Mouse (Mus musculus): ENCODE results near the gene Efhd1. TPM values are rescaled to one million over a fixed set of nuclear protein-coding genes. Genes with fewer than 3 reads are reported as not detected.

The Efhd1 gene
- total RNA-seq, 2 experiments from 2014 or later: not detected

DNA sequence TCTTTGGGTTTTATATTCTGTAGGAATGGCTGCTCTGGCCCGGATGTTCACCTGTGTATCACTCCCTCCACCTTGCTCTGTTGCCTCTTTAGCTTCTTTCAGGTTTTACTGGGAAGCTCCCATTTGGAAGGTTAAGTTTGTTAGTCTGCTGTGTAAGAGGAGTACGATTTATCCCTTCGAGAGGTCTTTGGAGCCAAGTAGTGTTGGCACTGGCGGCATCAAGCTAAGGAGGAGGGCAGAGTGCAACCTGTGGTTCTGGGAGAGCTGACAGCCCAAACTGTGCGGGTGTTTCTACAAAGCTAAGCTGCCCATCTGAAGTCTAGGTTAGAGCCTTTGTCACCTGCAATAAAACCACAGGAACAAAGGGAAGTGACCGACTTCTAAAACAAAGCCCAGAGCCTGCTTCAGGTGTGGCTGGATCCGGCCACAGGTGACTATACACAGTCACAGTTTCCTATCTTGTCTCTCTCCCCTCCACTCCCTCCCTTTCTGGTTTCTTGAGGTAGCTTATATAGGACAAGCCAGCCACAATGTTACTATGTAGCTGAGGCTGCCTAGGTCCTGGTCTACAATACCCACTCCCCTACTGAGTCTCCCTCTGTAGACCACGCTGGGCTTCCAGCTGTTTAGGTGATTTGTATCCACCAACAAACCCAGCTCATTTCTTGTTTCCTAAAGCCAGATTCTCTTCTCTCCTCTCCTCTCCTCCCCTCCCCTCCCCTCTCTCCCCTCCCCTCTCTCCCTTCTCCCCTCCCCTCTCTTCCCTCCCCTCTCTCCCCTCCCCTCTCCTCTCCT, 2.3 kb downstream of the Efhd1 start:
- no peak for ATAC-seq (replicated peaks; ENCODE audit: poor library complexity)

DNA sequence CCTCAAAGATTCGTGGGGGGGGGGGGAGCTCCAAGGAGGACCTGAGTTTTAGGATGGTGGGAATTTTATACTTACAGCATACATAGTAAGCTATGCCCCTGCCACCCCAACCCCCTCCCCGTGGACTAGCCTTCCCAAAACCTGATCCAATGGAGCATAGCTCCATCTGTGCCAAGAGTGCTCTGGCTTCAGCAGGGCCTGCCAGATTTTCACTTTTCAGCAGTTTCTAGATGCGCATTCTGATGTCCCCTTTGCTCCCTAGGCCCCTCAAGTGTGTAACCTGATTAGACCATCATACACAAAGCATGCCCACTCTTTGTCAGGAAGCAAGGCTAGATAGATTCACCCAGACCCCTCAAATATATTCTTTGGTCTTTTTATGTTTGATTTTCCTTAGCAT, 6.0 kb downstream of the Efhd1 start:
- ATAC-seq (replicated peaks; ENCODE audit: poor library complexity): no peak

DNA sequence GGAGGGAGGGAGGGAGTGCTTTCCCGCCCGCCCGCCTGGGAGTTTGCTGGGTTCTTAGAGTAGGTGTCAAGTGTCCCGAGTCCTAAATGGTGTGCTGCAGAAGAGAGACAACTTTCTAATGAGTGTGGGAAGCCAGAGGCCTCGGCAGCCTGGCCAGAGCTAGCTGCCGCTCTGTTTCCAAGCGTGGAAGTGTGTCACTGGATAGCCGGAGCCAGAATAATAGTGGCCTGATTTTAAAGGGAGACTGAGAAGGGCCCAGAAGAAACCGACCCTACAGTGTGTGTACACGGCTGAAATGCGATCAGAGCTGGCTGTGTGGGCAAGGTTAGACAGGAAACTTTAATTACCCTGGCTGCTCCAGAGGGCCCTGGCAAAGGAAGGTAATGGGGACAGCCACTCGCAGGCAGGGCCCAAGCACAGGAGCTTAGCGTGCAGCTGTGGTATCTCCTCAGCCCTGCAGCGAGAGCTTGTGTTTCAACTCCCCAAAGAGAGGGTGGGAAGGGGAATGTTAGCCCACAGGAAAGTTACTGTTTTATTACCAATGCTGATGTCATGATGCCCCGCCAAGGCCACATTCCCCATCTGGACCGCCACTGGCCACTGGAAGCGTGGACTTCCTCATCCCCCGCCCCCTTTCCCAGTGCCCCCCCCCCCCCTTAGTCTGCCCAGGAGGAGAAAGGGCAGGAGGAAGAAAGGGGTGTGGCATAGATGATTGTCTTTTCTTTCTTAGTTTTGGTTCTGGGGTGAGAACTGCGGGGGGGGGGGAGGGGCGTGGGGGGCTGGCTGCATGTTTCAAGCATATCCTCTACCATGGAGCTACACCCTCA, 6.7 kb downstream of the Efhd1 start:
- no peak for ATAC-seq (replicated peaks; ENCODE audit: poor library complexity)

DNA sequence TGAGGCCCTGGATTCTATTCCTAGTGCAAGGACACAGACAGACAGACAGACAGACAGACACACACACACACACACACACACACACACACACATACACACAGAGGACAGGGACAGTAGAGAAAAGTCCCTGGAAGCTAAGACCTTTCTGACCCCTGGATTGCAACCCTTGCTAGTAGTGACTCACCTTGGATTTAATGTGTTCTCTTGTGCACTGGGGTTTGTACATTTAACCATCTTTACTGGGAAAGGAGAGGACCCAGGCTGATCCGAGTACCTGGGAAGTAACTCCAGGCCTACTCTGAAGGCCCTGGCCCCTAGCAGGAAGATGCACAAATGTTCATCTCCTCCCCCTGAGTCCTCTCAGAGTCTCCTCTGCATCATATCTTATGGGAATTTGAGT, 7.4 kb downstream of the Efhd1 start:
- ATAC-seq (replicated peaks; ENCODE audit: poor library complexity): no peak

DNA sequence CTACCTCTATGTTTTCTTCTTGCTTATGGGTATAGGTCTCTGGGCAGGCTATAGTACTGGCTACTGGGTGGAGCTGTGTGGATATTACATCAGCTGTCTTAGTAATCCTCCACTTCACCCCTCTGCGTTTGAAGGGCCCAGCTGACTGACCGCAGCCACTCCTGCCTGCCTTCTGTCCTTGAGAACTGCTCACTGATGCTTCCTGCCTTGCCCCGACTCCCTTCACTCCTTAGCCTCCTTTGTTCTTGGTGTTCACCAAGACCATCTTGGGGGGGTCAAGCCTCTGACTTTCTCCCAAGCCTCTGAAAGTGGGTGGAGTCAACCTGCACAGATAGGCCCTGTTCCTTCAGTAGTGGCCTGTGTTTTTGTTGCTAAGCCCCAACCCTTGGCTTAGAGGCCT, 8.3 kb downstream of the Efhd1 start:
- ATAC-seq (replicated peaks; ENCODE audit: poor library complexity): no peak

- no peak for ATAC-seq (replicated peaks; ENCODE audit: poor library complexity)
These were observed 9.4 kb downstream of the Efhd1 start for GRCm38 (mm10) chr1:87273514-87273942.

GRCm38 (mm10) chr1:87274134-87274533, 10.0 kb downstream of the Efhd1 start:
- no peak for ATAC-seq (replicated peaks; ENCODE audit: poor library complexity)

DNA sequence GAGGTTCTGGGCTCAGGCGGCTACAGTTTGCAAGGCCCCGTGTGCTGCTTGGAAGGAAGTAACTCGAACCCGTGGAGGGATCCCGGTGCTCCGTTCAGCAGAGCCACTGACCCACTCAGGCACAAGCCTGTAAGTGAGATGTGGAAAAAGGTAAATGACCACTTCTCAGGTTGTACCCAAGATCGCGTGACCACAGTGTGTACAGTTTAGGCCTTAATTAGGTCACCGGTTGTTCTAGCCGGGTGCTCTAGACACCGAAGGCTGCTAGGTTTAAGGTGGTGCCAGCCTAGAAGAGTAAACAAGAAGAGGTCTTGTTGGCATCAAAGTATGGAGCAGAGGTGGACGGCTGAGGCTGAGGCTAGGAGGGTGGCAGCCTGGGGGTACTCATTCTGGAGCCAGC, 11.0 kb downstream of the Efhd1 start:
- ATAC-seq (replicated peaks; ENCODE audit: poor library complexity): no peak

GRCm38 (mm10) chr1:87276056-87276455, 11.9 kb downstream of the Efhd1 start:
- no peak for ATAC-seq (replicated peaks; ENCODE audit: poor library complexity)

DNA sequence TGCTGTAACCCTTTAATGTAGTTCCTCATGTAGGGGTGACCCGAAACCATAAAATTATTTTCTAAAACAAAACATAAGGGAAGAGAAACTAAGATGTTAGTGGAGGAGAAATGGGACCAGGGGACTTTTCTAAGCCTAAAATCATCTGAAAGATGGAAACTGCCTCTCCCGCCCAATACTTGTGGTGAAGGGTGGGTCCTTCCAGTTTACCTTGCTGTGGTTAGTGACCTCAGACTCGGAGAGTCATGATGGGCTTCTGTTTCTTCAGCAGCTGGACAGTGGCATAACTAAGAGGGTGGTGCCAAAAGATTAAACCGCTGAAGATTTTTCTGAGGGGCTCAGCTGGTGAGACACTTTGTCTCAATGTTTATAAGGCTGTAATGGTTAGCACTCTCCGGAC, 16.1 kb downstream of the Efhd1 start:
- peak; percentile 24; the same call in 1 of the 2 replicates for ATAC-seq (replicated peaks; ENCODE audit: poor library complexity)

DNA sequence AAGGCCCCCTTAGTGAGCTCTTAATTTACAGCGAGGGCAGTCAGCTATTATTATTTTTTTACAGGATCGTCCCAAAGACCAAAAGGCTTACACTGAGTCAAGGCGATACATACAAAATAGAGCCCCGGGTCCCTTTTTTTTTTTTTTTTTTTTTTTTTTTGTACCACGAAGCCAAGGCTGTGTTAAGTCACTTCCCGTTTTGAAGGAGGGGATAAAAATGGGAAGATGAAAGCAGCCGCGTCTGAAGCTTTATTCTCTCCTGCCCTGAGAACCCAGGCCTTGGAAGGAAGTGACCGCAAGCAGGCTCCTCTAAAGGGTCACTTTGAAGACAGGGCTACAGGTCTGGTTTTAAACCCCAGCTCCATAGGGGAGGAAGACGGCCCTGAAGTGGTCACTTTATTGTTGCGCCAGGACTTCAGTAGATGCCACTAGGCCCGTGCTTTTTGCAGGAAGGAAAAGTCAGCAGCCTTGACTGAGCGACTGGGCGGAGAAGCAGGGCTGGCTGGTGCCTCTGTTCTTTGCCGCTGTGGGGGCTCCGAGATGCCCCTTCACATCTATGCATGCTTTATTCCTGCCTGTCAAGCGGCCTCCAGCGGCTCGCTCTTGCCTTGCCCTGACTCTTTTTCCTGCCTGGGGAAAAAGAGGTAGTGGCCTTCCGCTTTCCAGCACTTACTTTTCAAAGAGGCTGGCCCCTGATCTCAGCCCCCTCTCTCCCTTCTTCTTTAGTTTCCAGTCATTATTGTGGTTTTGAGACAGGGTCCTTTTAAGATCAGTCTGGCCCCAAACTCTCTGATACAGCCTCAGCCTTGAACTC, 17.6 kb downstream of the Efhd1 start:
- ATAC-seq (replicated peaks; ENCODE audit: poor library complexity): peak; percentile 59

DNA sequence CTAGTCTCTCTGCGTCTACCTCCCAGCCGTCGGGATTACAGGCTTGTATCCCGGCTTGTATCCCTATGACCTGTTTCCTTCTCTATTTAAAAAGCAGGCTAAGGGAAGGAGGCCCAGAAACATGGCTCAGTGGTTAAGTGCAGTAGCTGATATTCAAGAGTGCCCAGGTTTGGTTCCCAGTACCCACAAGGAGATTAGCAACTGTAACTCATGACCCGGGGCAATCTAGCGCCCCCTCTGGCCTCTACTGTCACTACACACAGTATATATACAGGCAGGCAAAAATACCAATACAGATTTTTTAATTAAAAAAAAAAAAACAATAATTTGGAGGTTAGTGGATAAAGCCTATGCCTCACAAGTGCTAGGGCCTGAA, 18.2 kb downstream of the Efhd1 start:
- ATAC-seq (replicated peaks; ENCODE audit: poor library complexity): 0 out of 2 replicates have a peak, but pooled peaks have one; percentile 21

- no peak for ATAC-seq (replicated peaks; ENCODE audit: poor library complexity)
These were observed 19.3 kb downstream of the Efhd1 start for GRCm38 (mm10) chr1:87283410-87283960.

- no peak for ATAC-seq (replicated peaks; ENCODE audit: poor library complexity)
These were observed 22.9 kb downstream of the Efhd1 start for GRCm38 (mm10) chr1:87287105-87287504.

- ATAC-seq (replicated peaks; ENCODE audit: poor library complexity): no peak
These were observed 27.3 kb downstream of the Efhd1 start for GRCm38 (mm10) chr1:87291416-87291815.

DNA sequence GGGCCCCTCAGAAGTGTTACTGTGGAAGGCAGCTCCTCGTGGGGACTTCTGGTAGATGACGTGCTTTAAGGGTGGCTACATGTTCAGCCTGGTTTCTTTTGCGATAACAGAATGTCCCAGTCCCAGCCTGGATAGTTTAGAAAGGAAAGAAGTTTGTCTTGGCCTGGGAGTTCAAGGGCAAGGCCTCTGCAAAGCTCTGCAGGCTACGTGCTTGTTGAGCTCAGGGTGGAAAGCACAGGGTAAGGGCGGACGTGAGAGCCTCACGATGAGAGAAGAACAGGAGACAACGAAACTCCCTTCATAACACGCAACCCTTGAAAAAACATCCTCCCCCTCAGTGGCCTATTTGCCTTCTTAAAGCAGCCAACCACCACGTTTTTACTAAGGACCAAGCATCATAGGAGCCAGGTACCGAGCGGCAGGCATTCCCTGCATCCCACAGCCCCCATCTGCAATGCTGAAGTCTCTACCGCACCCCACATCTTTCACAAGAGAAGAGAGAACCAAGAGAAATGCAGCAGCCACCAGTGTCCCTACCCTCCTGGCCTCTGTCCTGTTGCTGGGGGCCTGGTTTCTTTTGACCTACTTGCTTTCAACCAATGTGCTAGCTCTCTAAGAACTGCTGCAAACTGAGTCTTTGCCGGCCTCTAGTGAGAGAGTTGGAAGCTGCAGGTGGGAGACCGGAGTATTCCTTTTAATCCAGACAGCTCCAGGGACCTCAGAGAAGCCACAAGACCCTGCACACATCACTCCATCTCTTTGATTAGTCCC, 28.4 kb downstream of the Efhd1 start:
- no peak for ATAC-seq (replicated peaks; ENCODE audit: poor library complexity)

DNA sequence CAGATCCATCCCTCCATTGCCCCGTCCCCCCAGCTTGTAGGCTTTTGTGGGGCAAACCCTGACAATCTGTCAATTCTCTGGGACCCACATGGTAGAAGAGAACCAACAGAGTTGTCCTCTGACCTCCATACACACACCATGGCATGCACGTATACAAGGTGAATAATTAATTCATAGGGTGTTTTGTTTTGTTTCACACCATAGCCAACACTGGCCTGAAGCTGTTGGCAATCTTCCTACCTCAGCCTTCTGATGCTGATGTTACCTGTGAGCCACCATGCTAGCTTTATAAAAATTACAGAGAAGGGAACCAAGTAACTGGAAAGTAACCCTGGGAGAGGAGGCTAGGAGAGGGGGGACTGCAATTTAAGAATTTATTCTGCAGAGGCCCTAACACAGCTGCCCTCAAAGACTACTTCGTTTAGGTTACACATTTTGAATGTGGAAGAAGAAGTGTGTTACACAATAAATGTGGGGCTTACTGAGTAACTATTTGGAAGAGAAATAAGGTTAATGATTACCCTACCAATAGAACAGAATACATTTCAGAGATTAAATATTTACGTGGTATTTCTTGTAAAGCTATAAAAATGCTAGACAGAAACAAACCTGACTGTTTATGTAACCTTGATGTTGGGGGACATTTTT, 30.0 kb downstream of the Efhd1 start:
- ATAC-seq (replicated peaks; ENCODE audit: poor library complexity): no peak

DNA sequence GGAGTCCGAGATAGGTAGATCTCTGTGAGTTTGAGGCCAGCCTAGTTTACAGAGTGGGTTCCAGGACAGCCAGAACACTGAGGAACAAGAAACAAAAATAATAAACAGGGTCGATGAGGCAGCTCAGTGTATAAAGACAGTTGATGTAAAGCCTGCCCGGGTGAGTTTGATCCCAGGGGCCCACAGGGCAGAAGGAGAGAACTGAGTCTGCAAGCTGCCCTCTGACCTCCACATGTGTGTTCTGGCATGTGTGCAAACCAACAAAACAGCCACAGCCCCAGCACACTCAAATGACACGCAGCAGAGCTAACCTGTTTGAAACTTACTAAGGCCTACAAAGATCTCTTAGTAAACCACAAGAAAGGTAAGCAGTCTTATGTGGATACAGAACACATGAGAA, 30.8 kb downstream of the Efhd1 start:
- ATAC-seq (replicated peaks; ENCODE audit: poor library complexity): no peak

GRCm38 (mm10) chr1:87297346-87297925, 33.3 kb downstream of the Efhd1 start:
- no peak for ATAC-seq (replicated peaks; ENCODE audit: poor library complexity)

All from megakaryocyte progenitor cell, adult 5-6 weeks (primary cell).